Mouse (Mus musculus) thymus, adult 2 months (tissue): ENCODE data around the gene Teddm1b.

ENCODE experiments used
- CTCF ChIP-seq: fragments of 200-500 bp; IDR thresholded peaks from 2 replicates; pipeline ENCODE4 v1.5.1; 2012; ENCODE audit warnings: mild to moderate bottlenecking, control low read depth, low read length, moderate library complexity, borderline replicate concordance; ENCODE audit not compliant: control insufficient read depth, poor library complexity, insufficient read depth; ENCODE audit errors: extremely low read depth
- POLR2A ChIP-seq: fragments of 200-500 bp; IDR thresholded peaks from 2 replicates; pipeline ENCODE4 v1.6.1; 2012; ENCODE audit warnings: mild to moderate bottlenecking, low read length, control low read depth, moderate library complexity; ENCODE audit not compliant: control insufficient read depth, poor library complexity, insufficient read depth; ENCODE audit errors: extremely low read depth

DNA sequence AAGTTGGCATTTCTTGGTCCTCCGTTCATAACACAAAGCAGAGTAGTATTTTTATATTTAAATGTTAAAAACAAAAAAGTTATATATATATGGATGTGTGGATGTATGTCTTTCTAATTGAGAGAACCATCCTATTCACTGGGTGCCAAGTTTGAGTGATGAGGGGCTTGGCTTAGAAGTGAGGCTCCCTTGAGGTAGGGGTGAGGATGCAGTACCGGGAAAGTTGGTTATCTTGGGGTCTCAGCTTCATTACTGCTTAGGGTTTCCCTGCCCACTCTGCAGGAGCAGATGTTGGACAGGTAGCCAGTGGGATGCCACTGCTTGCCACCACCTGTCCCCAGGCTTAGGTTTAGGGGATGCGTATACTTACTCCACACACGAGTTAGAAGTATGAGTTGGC is 34.6 kb downstream of the Teddm1b start:
- TF ChIP-seq POLR2A: no peak
- no peak for TF ChIP-seq CTCF
